Mouse (Mus musculus): ENCODE data around the gene Mgat3. TPM values are rescaled to one million over a fixed set of nuclear protein-coding genes. Genes with fewer than 3 reads are reported as not detected.
A peak's percentile ranks its signal among the peaks of the same experiment; 100 is the strongest.

The Mgat3 gene
- total RNA-seq, 2 experiments from 2014 or later, result 2.8 to 3.1 TPM

DNA sequence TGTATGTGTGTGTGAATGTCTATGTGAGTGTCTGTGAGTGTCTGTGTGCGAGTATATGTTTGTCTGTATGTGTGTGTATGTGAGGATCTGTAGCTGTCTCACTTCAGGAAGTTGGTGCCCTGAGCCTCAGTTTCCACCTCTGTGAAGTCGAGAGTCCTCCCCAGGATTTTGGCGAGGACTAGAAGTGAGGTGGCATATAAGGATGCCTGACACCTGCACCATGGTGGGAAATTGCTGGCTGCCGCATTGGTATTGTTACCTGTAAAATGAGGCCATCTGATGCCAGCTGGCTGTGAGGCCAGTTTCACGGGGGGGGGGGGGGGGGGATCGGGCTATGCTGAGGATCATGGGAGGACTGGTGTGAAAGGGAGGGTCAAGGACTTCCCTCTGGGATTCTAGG lies 2.2 kb downstream of the Mgat3 start:
- DNase-seq, result no peak

DNA sequence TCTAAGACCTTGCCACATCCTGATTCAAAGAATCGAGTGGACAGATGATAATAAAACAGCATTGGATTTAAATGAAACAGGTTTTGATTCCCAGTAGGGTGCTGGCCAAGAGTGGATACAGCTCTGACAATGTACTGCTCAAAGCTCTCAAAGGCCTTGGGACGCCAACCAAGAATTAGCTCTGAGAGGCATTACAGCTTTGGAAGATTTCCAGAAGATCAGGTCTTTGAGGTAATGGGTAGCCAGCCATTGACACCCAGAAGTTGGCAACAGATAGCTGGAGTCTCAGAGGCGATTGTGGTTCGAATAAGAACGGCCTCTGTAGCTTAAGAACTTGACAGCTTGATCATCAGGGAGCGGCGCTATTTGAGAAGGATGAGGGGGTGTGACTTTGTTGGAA lies 8.0 kb downstream of the Mgat3 start:
- DNase-seq, result no peak

DNA sequence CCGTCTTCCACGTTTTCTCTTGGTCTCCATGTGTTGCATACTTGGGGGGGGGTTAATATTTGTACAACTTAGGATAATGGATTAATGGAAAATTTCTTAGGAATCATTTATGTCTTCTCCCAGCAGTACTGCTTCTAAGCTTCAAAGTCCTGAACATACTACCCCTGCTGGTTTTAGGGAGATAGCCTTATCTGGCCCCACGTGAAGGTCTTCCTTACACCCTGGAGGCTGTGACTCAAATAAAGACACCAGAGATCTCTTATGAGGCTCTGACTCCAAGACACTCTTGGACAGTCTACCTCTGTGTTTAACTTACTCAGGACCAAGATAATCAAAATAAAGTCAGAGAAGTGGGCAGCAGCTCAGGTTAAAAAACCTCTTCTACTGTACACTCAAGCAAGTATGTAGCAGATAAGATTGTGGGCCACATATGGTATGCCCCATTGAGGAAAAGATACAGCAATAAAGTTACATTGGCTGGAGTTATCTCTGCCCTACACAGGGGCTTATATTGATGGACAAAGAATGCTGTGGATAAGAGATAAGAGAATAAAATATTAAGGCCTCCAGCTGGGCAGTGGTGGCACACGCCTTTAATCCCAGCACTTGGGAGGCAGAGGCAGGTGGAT lies 8.7 kb downstream of the Mgat3 start:
- no peak for DNase-seq

DNA sequence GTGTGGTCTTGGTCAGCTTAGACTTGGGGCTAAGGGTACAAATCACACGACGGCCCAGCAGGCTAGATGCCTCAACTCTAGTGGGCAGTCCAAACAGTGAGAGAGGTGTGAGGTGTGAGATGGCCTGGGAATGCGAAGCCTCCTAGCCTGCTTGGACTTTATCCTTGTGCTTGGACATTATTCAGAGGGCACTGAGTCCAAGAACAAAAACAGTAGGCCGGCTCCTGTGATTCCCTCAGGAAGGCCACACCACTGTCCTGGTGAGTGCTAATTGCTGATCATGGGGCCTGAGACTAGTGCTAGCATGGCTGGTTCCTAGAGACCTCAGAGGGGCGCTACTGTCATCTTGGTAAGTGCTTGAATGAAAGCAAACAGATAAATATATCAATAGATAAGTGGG lies 15.4 kb downstream of the Mgat3 start:
- no peak for DNase-seq

DNA sequence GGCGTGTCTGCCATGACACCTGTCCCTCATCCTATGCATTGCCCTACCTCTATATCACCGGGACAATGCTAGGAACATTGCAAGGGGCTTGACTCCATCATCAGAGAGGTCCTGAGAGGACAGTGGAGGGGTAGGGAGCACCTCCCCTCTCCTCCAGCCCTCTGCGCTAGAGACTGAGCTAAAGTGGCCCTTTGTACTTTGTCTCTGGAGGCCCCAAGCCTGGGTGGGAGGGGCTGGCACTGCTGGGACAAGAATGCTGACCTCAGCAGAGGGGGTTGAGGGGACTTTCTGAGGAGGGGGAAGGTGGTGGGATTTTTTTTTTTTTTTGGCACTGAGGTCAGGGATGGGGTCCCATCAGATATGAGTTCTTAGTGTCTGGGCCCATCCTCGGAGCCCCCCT lies 16.6 kb downstream of the Mgat3 start:
- no peak for DNase-seq

DNA sequence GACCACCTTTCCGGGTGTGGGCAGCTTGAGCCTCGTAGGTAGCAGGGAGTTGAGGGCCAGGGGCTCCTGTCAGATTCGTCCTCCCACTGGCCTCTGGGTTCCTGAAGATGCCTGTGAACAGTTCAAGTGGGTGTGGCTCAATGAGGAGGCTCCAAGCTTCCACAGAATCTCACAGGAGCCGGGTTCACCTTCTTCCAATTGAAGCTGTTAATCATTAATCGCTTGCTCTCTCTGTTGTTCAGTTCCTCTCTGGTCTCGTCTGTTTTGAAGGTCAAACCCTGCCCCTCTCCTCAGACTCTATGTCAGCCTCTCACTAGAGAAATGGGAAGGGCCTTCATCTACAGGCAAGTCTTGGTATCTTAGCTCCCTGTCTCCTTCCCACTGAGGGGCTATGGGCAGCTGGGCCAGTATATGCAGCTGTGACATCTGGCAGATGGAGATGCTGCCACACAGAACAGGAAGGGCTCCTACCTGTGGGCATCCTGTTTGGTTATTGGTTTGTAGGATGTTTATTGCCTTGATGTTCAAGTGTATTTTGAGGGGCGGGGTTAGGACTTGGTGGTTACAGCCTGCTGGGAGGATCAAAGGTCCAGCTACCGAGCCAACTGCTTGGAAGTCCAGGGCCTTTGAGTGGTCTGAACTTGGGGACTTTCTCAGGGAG lies 18.2 kb downstream of the Mgat3 start:
- no peak for DNase-seq

DNA sequence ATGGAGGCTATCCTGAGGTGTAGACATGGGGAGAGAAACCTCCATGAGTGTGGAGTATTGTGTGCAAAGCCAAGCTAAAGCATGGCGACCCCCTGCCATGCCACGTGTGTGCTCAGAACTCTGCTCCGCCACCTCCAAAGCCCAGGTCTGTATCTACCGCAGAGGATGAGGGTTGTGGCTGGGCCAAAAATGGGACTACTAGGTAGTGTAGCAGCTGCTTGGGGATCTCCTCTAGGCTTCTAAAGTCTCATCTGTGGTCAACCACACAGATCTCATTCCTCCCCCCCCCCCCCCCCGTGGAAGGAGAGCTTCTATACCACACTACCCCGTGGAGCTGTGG lies 18.7 kb downstream of the Mgat3 start:
- no peak for DNase-seq

DNA sequence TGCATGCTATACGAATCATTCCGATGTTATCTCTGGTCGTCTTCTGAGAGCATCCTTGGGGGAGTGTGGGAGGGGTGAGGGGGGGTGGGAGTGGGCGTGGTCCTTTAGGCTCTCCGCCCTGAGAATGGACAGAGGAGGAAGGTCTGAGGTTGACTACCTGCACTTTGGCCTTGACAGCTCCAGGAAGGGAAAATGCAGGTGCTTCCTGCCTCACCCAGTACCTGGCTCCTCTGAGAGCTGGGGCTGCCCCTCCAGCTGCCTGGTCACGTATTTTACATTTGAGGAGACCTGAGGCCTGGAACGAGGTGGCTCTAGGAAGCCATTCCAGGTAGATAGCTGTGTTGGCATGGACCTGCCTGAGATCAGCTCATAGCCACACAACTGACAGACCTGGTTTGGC lies 19.3 kb downstream of the Mgat3 start:
- DNase-seq, result no peak

DNA sequence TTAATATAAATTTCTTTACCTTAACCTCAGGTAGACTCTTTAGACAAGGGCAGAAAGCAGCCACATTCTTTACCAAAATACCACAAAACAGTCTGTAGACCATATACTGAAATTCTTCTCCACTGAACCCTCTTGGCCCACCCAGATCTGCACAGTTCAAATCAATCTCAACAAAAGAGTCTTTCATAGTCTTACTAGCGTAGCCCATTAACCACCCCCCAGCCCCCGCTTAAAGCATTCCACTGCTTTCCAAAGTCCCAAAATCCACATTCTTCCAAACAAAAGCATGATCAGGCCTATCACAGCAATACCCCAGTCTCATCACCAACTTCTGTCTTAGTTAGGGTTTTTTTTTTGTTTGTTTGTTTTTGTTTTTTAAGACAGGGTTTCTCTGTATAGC lies 26.0 kb downstream of the Mgat3 start:
- no peak for DNase-seq

DNA sequence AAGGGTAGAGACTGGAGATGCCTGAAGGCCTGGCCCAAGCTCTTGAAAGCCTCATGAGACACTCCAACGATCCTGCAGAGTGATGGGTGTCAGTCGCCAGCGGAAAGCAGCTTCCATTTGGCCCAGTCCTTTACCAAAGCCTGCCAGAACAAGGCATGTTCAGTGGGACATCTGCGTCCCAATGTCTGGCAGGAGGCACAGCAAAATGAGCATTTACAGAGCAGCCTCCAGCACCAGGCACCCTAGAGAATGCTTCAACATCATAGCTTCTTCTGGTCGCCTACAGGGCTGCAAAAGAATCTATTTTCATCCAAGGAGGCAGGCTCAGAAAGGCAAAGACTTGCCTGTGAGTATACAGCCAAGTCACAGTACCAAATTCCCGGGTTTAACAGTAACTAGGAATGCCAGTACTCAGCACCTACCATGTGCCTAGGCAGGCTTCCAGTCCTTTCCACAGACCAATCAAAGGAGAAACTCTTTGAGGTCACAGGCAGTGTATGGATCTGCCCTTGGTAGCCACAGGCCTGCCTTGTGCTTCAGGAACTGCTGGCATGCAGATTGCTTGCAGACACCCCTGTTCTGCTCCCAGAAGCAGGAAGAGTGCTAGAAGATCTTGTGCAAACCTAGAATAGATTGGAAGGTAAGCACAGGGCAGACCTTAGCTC lies 28.7 kb downstream of the Mgat3 start:
- DNase-seq, result no peak

DNA sequence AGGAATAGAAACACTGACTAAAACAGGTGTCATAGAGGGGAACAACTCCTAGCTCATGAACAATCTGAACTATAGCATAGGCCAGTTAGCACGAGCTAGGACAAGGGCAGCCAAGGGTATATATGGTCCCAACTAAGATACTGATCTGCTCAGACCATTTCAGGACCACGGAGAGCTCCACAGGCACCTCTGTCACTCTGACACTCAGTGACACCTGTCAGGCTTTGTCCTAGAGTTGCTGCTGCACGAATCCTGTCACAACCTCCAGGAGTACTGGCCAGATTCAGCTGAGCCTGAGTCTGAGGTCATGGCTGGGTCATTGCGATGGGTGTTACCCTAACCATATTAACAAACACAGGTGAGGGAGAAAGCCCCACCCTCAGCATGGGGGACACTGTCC lies 29.9 kb downstream of the Mgat3 start:
- DNase-seq, result no peak

DNA sequence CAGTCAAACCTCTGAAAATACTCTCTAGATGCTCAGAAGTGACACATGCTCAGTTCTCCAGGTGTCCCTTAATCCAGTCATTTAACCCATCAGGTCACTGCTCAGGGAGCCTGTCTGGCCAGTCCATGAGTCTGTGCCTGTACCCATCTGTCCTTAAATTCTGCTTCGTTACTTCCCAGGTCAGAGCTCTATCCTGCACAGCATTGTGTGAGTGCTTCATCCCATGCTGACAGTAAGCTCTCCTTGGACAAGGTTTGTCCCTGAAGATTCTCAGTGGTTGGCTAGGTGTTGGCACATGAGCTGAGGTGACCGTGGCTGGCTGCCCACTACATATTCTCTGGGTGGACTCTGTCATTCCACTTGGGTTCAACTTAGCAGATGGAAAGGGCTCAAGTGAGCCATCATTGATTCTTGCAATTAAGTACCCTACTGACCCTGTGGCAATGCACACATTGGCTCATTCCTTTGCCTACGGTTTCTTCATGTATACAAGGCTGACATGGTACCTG lies 32.6 kb downstream of the Mgat3 start:
- no peak for DNase-seq

DNA sequence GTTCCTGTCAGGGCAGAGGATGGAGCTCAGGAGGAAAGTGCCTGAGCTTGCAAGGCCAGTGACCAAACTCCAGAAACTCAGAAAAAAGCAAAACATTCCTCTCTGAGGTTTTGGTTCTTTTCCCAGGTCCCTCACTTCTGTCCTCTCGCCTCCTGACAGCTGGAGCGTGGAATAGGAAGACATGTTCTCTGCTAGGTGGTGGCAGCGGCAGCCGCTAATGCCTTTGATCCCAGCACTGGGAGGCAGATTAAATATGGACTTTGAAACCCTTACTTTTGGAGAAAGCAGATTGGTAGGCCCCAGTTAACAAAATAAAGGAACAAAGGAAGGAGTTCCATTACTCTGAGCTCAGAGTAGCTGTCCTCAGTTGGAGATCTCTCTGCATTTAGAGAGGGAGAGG lies 34.9 kb downstream of the Mgat3 start:
- no peak for DNase-seq

DNA sequence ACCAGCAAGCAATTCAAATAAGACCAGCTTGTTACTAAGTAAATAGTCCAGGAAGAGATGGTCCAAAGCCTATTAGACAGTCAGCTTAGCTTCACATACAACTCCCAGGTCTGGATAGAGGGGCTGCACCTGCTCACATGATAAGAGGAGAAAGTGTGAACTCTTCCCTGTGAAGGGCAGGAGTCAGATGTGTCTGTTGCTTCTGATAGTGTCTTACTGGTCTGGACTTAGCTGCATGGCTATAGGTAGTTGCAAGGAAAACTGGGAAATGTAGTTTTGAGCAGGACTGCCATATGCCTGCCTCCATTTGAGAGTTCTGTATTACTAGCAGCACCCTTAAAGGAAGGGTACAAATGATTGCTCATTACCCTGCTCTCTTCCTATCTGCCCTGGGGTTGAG lies 40.2 kb downstream of the Mgat3 start:
- DNase-seq, result no peak

DNA sequence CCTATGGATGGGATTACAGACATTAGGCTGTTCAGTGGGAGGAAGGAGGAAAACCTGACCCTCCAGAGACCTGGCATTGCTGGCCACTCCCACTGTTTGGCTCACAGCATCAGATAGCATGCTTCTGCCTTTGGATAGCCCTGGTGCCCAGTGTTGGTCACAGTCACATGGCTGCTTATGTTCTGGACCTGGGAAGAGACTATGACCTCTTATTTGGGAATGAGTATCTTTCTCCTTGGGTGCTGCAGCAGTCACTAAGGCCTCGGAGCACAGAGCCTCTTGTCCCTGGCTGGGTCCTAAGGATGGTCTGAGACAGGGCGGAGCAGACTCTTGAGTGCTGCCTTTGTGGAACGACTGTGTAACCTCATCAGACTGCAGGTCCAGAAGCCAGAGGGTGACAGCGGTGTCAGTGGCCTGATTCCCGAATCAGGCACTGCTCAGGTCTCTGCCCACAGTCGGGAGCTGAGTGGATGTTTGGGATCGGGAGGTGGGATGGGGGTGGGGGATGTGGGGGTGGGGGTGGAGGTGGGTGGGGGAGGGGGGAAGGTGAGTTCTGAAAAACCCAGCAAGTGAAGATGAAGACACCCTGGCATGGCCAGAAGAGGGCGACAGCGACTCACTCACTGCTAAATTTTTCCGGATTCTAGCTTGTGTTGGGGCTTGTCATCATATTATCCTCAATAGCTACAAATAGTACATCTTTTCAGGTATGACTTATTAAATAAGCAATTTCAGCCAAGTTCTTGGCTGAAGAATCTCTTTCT lies 42.4 kb downstream of the Mgat3 start:
- no peak for DNase-seq

DNA sequence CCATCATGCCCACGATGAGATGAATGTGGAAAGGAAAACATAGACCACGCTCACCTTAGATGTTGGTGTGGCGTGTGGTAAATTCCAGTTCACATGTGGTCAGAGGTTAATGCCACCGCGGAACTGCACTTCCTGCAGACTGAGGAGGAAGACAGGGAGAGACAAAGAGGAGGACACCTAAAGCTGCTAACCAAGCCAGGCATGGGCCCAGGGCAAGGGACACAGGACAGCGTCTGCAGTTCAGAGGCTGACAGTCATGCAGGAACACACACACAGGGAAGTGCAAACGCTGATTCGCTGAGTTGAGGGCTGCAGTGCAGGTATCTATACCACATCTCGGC lies 42.9 kb downstream of the Mgat3 start:
- no peak for DNase-seq

DNA sequence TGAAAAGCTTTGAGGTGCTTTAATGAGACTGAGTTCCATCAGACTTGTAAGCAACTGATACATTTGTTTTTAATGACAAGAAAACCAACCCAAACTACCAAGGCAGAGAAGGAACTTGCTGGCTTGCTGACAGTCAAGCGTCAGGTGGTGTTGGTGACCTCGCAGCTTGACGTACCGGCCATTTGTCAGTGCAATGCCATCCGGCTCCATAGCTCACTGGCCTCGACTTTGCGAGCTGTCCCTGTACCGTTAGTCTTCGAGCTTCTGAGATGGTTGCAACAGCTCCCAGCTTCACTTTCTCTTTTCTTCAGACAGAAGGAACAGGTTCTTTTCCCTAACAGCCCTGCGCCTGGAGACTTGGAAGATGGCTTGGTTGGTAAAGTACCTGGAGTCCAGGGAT lies 44.0 kb downstream of the Mgat3 start:
- DNase-seq, result no peak

DNA sequence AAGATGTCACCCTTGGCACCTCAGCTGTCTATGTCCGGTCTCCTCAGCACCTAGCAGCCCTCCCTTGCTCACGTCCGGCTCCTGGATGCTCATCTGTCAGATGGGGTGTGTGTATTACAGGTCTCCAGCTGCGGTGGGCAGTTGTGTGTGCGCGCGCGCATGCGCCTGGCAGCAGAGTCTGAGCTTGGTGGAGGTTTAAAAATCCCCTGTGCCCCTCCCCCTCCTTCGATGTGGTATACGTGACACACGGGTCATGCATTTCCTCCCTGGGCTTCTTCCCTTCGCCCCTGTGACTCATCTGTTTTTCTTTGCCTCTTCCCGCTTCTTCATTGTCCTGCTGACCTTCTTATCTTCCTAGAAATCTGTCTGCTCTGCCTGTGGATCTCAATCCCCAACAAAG lies 45.7 kb downstream of the Mgat3 start:
- DNase-seq, result no peak

DNA sequence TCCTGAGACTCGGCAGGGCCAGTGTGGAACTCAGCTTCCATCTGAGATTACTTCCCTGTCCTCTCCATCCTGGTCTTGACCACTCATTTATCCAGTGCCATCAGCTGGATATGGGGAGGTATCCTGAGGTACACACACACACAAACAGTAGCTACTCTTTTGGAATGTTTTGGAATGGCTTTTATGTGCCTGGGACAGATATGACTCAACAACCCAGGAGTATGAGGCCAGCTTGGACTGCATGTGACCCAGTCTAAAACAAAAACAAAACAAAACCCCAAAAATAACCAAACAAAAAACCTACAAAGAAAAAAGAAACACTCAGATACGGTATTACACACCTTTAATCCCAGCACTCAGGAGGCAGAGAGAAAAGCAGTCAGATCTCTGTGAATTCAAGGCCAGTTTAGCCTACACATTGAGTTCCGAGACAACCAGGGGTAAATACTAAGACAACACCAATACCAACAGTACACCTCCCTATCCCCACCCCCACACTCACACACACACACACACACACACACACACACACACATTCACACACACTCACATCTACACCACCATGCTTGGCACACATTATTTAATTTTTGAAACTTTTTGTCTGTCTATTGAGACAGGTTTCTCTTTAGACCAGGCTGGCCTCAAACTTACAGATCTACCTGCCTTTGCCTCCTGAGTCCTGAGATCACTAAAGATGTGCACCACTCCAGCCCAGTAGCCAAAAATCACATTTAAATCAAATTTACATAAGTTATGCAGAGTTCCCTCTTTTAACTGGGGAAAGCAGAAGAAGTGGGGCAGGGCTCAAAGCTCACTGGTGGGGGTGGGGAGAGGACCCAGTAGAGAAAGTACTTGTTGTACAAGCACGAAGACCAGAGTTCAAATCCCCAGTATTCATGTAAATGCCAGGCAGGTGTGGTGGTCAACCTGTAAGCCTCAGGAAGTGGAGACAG lies 46.5 kb downstream of the Mgat3 start:
- DNase-seq, result no peak

DNA sequence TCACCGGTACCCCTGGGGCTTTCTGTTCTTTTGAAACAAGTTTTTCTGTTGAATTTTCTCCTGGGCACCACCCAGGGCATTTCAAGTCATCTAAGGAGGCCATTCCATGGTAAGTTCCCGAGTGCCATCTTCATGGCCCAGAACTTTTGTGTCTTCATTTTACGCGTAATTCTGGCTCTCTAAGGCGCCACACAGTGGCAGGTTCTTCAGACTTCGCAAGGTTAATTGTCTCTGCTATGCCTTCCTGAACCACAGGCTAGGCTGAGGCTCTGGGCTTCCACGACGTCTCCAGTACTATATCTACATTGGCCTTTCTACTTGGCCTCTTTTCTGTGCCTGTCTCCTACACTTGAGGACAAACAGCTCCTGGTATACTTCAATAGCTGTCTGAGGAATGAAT lies 47.5 kb downstream of the Mgat3 start:
- DNase-seq, result no peak

DNA sequence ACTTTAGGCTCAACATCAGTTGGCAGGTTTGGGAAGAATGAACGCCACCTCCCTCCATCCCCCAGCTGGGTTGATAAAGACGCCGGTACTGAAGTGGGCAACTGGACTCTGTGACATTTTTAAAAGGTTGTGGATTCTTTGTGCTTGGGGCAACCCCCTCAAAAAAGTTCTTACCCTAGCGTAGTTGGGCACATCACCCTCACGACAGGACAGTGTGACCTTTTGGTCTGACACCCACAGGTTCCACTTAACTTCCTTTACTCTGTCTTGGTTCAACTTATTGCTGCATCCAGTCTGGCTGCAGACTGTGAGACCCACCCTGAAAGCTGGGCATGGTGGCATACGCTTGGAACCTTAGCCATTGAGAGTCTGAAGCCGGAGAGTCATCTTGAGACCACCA lies 50.2 kb downstream of the Mgat3 start:
- DNase-seq, result no peak

DNA sequence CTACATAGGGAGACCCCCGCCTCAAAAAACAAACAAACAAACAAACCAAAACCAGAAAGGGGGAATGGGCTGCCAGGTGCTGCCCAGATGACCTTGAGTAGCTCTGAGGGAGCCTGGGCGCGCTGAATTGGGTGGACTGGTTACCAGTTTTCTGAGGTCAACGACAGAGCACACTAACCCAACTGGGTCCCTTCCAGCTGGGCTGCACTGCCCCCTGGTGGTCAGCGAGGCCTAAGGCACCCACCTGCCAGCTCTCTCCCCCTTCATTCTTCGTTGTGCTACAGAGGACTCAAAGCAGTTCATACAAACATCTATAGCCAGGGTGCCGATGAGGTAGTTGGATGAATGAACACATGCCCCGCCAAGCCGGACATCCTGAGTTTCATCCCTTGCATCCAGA lies 51.7 kb downstream of the Mgat3 start:
- DNase-seq, result peak; percentile 89

All from gastrocnemius, postnatal 10 days (tissue).